Mouse (Mus musculus) forebrain, embryonic 10.5 days (tissue): Measurements from ENCODE around the gene Slc44a1. TPM values are rescaled to one million over a fixed set of nuclear protein-coding genes. Genes with fewer than 3 reads are reported as not detected.

Experiments
- DNase-seq: peaks from one replicate; pipeline ENCODE4 v3.0.0-alpha.2; 2017; ENCODE audit warnings: low spot score; ENCODE audit errors: extremely low spot score
- H3K27ac ChIP-seq: fragments of 300-500 bp; sonication (generic); 2 replicates; pipeline ENCODE4 v1.5.1; 2016; ENCODE audit warnings: mild to moderate bottlenecking
- H3K27me3 ChIP-seq: fragments of 300-500 bp; sonication (generic); 2 replicates; pipeline ENCODE4 v1.6.1; 2016; ENCODE audit warnings: mild to moderate bottlenecking; ENCODE audit not compliant: poor library complexity, severe bottlenecking
- H3K36me3 ChIP-seq: fragments of 300-500 bp; sonication (generic); replicated peaks from 2 replicates; pipeline ENCODE4 v1.6.1; 2016; ENCODE audit warnings: mild to moderate bottlenecking, moderate library complexity
- H3K4me1 ChIP-seq: fragments of 300-500 bp; sonication (generic); 2 replicates; pipeline ENCODE4 v1.6.1; 2016
- H3K4me3 ChIP-seq: fragments of 300-500 bp; sonication (generic); 2 replicates; pipeline ENCODE4 v1.5.1; 2016; ENCODE audit warnings: mild to moderate bottlenecking, moderate library complexity
- H3K9me3 ChIP-seq: fragments of 300-500 bp; sonication (generic); 2 replicates; pipeline ENCODE4 v1.6.1; 2016; ENCODE audit warnings: mild to moderate bottlenecking, moderate library complexity
- WGBS: fragments of 180-500 bp; shearing (Covaris S2); methylation state at CpG from one replicate; pipeline ENCODE4 v1.1.7; 2016; 5-methylcytosine and 5-hydroxymethylcytosine counted together
- polyA plus RNA-seq: library from polyadenylated mRNA; unstranded; fragments of >200 nt; fragmentation: Nextera tagmentation; extraction: Ambion mirVana; gene quantifications from 2 replicates; pipeline ENCODE4 v1.2.1, GENCODE M21; 2016

Slc44a1 gene
- polyA plus RNA-seq, 1 experiment from 2014 or later, result 9.9 TPM

GRCm38 (mm10) chr4:53535795-53536194 lies 95.6 kb downstream of the Slc44a1 start:
- DNase-seq, result no peak

GRCm38 (mm10) chr4:53537101-53537500 lies 96.9 kb downstream of the Slc44a1 start:
- no peak overlapping the region for H3K4me3 ChIP-seq
- no peak for DNase-seq
- no peaks in the 10 kb centered on the region for H3K36me3 ChIP-seq
- H3K27ac ChIP-seq, result no peak overlapping the region
- H3K27me3 ChIP-seq, result no peaks in the 10 kb centered on the region
- no peaks in the 10 kb centered on the region for H3K9me3 ChIP-seq
- H3K4me1 ChIP-seq, result no peaks in the 10 kb centered on the region

More at GRCm38 (mm10) chr4:53535795-53536194, 95.6 kb downstream of the Slc44a1 start:
- Histone ChIP-seq H3K27me3 (no peaks in the 10 kb centered on the region), H3K27ac (no peak overlapping the region), H3K36me3 (no peaks in the 10 kb centered on the region), H3K4me1 (no peaks in the 10 kb centered on the region), H3K9me3 (no peaks in the 10 kb centered on the region), H3K4me3 (no peak overlapping the region)
- WGBS, result 95% methylated on average over 12 of the region's 12 CpGs

- H3K4me3 ChIP-seq, result no peak overlapping the region
- WGBS, result 97% methylated on average over 2 of the region's 2 CpGs
- no peak overlapping the region for H3K27ac ChIP-seq
- DNase-seq, result no peak
- H3K4me1 ChIP-seq, result no peaks in the 10 kb centered on the region
- H3K27me3 ChIP-seq, result no peaks in the 10 kb centered on the region
- H3K9me3 ChIP-seq, result no peaks in the 10 kb centered on the region
- no peaks in the 10 kb centered on the region for H3K36me3 ChIP-seq
Measured at GRCm38 (mm10) chr4:53537539-53537938, 97.3 kb downstream of the Slc44a1 start.

GRCm38 (mm10) chr4:53538600-53538999 lies 98.4 kb downstream of the Slc44a1 start:
- H3K27me3 ChIP-seq, result no peaks in the 10 kb centered on the region
- no peaks in the 10 kb centered on the region for H3K4me1 ChIP-seq
- no peaks in the 10 kb centered on the region for H3K9me3 ChIP-seq
- DNase-seq, result no peak
- H3K4me3 ChIP-seq, result no peak overlapping the region
- H3K36me3 ChIP-seq, result no peaks in the 10 kb centered on the region
- no peak overlapping the region for H3K27ac ChIP-seq
- 94% methylated on average over 11 of the region's 11 CpGs for WGBS

- no peaks in the 10 kb centered on the region for H3K27me3 ChIP-seq
- no peak overlapping the region for H3K4me3 ChIP-seq
- H3K36me3 ChIP-seq, result no peaks in the 10 kb centered on the region
- no peaks in the 10 kb centered on the region for H3K9me3 ChIP-seq
- no peak for DNase-seq
- H3K4me1 ChIP-seq, result no peaks in the 10 kb centered on the region
- no peak overlapping the region for H3K27ac ChIP-seq
- 93% methylated on average over 11 of the region's 11 CpGs for WGBS
Measured at GRCm38 (mm10) chr4:53539929-53540328, 99.7 kb downstream of the Slc44a1 start.

GRCm38 (mm10) chr4:53543421-53543820 lies 103.2 kb downstream of the Slc44a1 start:
- 92% methylated on average over 8 of the region's 8 CpGs for WGBS
- Histone ChIP-seq H3K27ac (no peak overlapping the region), H3K4me3 (no peak overlapping the region), H3K27me3 (no peaks in the 10 kb centered on the region), H3K4me1 (no peaks in the 10 kb centered on the region), H3K9me3 (no peaks in the 10 kb centered on the region), H3K36me3 (no peaks in the 10 kb centered on the region)
- DNase-seq, result no peak

GRCm38 (mm10) chr4:53544889-53545288 lies 104.7 kb downstream of the Slc44a1 start:
- no peaks in the 10 kb centered on the region for H3K27me3 ChIP-seq
- no peak overlapping the region for H3K27ac ChIP-seq
- no peaks in the 10 kb centered on the region for H3K4me1 ChIP-seq
- WGBS, result 84% methylated on average over 1 of the region's 1 CpGs
- no peak for DNase-seq
- H3K36me3 ChIP-seq, result no peaks in the 10 kb centered on the region
- no peaks in the 10 kb centered on the region for H3K9me3 ChIP-seq
- no peak overlapping the region for H3K4me3 ChIP-seq

- H3K4me3 ChIP-seq, result no peak overlapping the region
- 92% methylated on average over 5 of the region's 5 CpGs for WGBS
- no peak for DNase-seq
- H3K27ac ChIP-seq, result no peak overlapping the region
- no peaks in the 10 kb centered on the region for H3K4me1 ChIP-seq
- no peaks in the 10 kb centered on the region for H3K9me3 ChIP-seq
- H3K36me3 ChIP-seq, result no peaks in the 10 kb centered on the region
- H3K27me3 ChIP-seq, result no peaks in the 10 kb centered on the region
Measured at GRCm38 (mm10) chr4:53547381-53547780, 107.2 kb downstream of the Slc44a1 start.

- 86% methylated on average over 4 of the region's 4 CpGs for WGBS
- Histone ChIP-seq H3K4me3 (no peak overlapping the region), H3K4me1 (no peaks in the 10 kb centered on the region), H3K36me3 (no peaks in the 10 kb centered on the region), H3K27ac (no peak overlapping the region), H3K9me3 (no peaks in the 10 kb centered on the region), H3K27me3 (no peaks in the 10 kb centered on the region)
- DNase-seq, result no peak
Measured at GRCm38 (mm10) chr4:53549375-53549774, 109.2 kb downstream of the Slc44a1 start.

- Histone ChIP-seq H3K27ac (no peak overlapping the region), H3K9me3 (no peaks in the 10 kb centered on the region), H3K4me1 (peaks cover 10% of the 10 kb centered on the region; the same call in 1 of the 2 replicates), H3K27me3 (no peaks in the 10 kb centered on the region), H3K4me3 (no peak overlapping the region), H3K36me3 (no peaks in the 10 kb centered on the region; the same call in 1 of the 2 replicates)
- DNase-seq, result no peak
- 86% methylated on average over 5 of the region's 5 CpGs for WGBS
Measured at GRCm38 (mm10) chr4:53564618-53565017, 124.4 kb downstream of the Slc44a1 start.

GRCm38 (mm10) chr4:53567065-53567464 lies 126.9 kb downstream of the Slc44a1 start:
- Histone ChIP-seq H3K4me3 (no peak overlapping the region), H3K36me3 (no peaks in the 10 kb centered on the region; the same call in 1 of the 2 replicates), H3K27me3 (no peaks in the 10 kb centered on the region), H3K27ac (no peak overlapping the region), H3K9me3 (no peaks in the 10 kb centered on the region), H3K4me1 (peaks cover 10% of the 10 kb centered on the region; the same call in 1 of the 2 replicates)
- no peak for DNase-seq
- 91% methylated on average over 1 of the region's 1 CpGs for WGBS

- DNase-seq, result no peak
- 89% methylated on average over 2 of the region's 2 CpGs for WGBS
- no peak overlapping the region for H3K27ac ChIP-seq
- H3K4me3 ChIP-seq, result no peak overlapping the region
- H3K4me1 ChIP-seq, result no peaks in the 10 kb centered on the region
- H3K36me3 ChIP-seq, result no peaks in the 10 kb centered on the region
- no peaks in the 10 kb centered on the region for H3K27me3 ChIP-seq
- no peaks in the 10 kb centered on the region for H3K9me3 ChIP-seq
Measured at GRCm38 (mm10) chr4:53575558-53575957, 135.3 kb downstream of the Slc44a1 start.

- no peak for DNase-seq
- H3K27ac ChIP-seq, result no peak overlapping the region
- H3K9me3 ChIP-seq, result no peaks in the 10 kb centered on the region
- H3K4me3 ChIP-seq, result no peak overlapping the region
- no peaks in the 10 kb centered on the region for H3K4me1 ChIP-seq
- H3K27me3 ChIP-seq, result no peaks in the 10 kb centered on the region
- H3K36me3 ChIP-seq, result no peaks in the 10 kb centered on the region
Measured at GRCm38 (mm10) chr4:53587676-53588075, 147.5 kb downstream of the Slc44a1 start.

GRCm38 (mm10) chr4:53588936-53589335 lies 148.7 kb downstream of the Slc44a1 start:
- DNase-seq, result no peak
- Histone ChIP-seq H3K36me3 (no peaks in the 10 kb centered on the region), H3K4me1 (no peaks in the 10 kb centered on the region), H3K9me3 (no peaks in the 10 kb centered on the region), H3K27me3 (no peaks in the 10 kb centered on the region), H3K27ac (no peak overlapping the region), H3K4me3 (no peak overlapping the region)
- 94% methylated on average over 1 of the region's 1 CpGs for WGBS
